Mouse (Mus musculus): ENCODE results near the gene Dars2.

Gene Dars2

GRCm38 (mm10) chr1:161070352-161071271 lies at the start of gene Dars2, which contains the start of gene Cenpl:
Gene Dars2 (minus strand): TSS chr1:161070658.
Gene Cenpl (plus strand): TSS chr1:161070713.
- DNase-seq (ENCODE audit: low spot score in 2 of 2): peak; percentile 98

GRCm38 (mm10) chr1:161114591-161114990 lies 44.1 kb upstream of the Dars2 start:
- no peak for DNase-seq (ENCODE audit: low spot score in 2 of 2)

- no peak for DNase-seq (ENCODE audit: low spot score in 2 of 2)
Measured at GRCm38 (mm10) chr1:161109216-161109615, 38.8 kb upstream of the Dars2 start.

GRCm38 (mm10) chr1:161103842-161104241 lies 33.4 kb upstream of the Dars2 start:
- no peak for DNase-seq (ENCODE audit: low spot score in 2 of 2)

- no peak for DNase-seq (ENCODE audit: low spot score in 2 of 2)
Measured at GRCm38 (mm10) chr1:161099721-161100405, 29.4 kb upstream of the Dars2 start.

- no peak for DNase-seq (ENCODE audit: low spot score in 2 of 2)
Measured at GRCm38 (mm10) chr1:161077243-161077642, 6.8 kb upstream of the Dars2 start.

GRCm38 (mm10) chr1:161076238-161076637 lies 5.8 kb upstream of the Dars2 start:
- DNase-seq (ENCODE audit: low spot score in 2 of 2): no peak

GRCm38 (mm10) chr1:161071272-161071620 lies 788 bp upstream of the Dars2 start:
- no peak for DNase-seq (ENCODE audit: low spot score in 2 of 2)

- no peak for DNase-seq (ENCODE audit: low spot score in 2 of 2)
Measured at GRCm38 (mm10) chr1:161063351-161063750, 7.1 kb downstream of the Dars2 start.

GRCm38 (mm10) chr1:161057164-161057563 lies 13.3 kb downstream of the Dars2 start:
- no peak for DNase-seq (ENCODE audit: low spot score in 2 of 2)

GRCm38 (mm10) chr1:161046972-161047371 lies 23.5 kb downstream of the Dars2 start:
- DNase-seq (ENCODE audit: low spot score in 2 of 2): no peak

- DNase-seq (ENCODE audit: low spot score in 2 of 2): no peak
Measured at GRCm38 (mm10) chr1:161041261-161042020, 29.0 kb downstream of the Dars2 start.

GRCm38 (mm10) chr1:161040855-161041254 lies 29.6 kb downstream of the Dars2 start:
- DNase-seq (ENCODE audit: low spot score in 2 of 2): no peak

GRCm38 (mm10) chr1:161040426-161040770 lies 30.1 kb downstream of the Dars2 start:
- no peak for DNase-seq (ENCODE audit: low spot score in 2 of 2)

GRCm38 (mm10) chr1:161039741-161040425 lies 30.6 kb downstream of the Dars2 start:
- DNase-seq (ENCODE audit: low spot score in 2 of 2): peak in 1 of 2 experiments; percentile 23

- DNase-seq (ENCODE audit: low spot score in 2 of 2): no peak
Measured at GRCm38 (mm10) chr1:161038968-161039721, 31.3 kb downstream of the Dars2 start.

GRCm38 (mm10) chr1:161038004-161038403 lies 32.5 kb downstream of the Dars2 start:
- no peak for DNase-seq (ENCODE audit: low spot score in 2 of 2)

GRCm38 (mm10) chr1:161037599-161037998 lies 32.9 kb downstream of the Dars2 start:
- no peak for DNase-seq (ENCODE audit: low spot score in 2 of 2)

GRCm38 (mm10) chr1:161037026-161037425 lies 33.4 kb downstream of the Dars2 start:
- no peak for DNase-seq (ENCODE audit: low spot score in 2 of 2)

GRCm38 (mm10) chr1:161036411-161036841 lies 34.0 kb downstream of the Dars2 start:
- DNase-seq (ENCODE audit: low spot score in 2 of 2): peak in 1 of 2 experiments; percentile 29
